Mouse (Mus musculus) forebrain, embryonic 16.5 days (tissue): ENCODE results near the gene Cend1. TPM values are rescaled to one million over a fixed set of nuclear protein-coding genes. Genes with fewer than 3 reads are reported as not detected.

Source experiments
- polyA plus RNA-seq: library from polyadenylated mRNA; unstranded; fragments of >200 nt; fragmentation: Nextera tagmentation; extraction: Ambion mirVana; gene quantifications from 2 replicates; pipeline ENCODE4 v1.2.1, GENCODE M21; 2015

Gene Cend1
- polyA plus RNA-seq, 1 experiment from 2014 or later: 70.3 TPM

Other genes starting within 250 kb of the Cend1 start
- gene Hras, start 235.5 kb downstream of the Cend1 start, polyA plus RNA-seq: 105 and 113 TPM in 2 replicates
- gene Lrrc56, start 235.3 kb downstream of the Cend1 start, polyA plus RNA-seq: 10.0 and 13.9 TPM in 2 replicates
- gene Lmntd2, start 215.4 kb downstream of the Cend1 start, polyA plus RNA-seq: 0.76 and 1.2 TPM in 2 replicates
- 22.9 and 23.6 TPM in 2 replicates for gene Rassf7, start 213.6 kb downstream of the Cend1 start, polyA plus RNA-seq
- gene Phrf1, start 200.7 kb downstream of the Cend1 start, polyA plus RNA-seq: 90.2 and 96.1 TPM in 2 replicates
- gene Irf7, start 163.0 kb downstream of the Cend1 start, polyA plus RNA-seq: 0.76 and 1.9 TPM in 2 replicates
- gene Cdhr5, start 152.7 kb downstream of the Cend1 start, polyA plus RNA-seq: not detected in 2 replicates
- gene Sct, start 150.4 kb downstream of the Cend1 start, polyA plus RNA-seq: 0.55 and 2.0 TPM in 2 replicates
- gene Drd4, start 137.5 kb downstream of the Cend1 start, polyA plus RNA-seq: 0.47 and 0.52 TPM in 2 replicates
- gene Deaf1, start 101.8 kb downstream of the Cend1 start, polyA plus RNA-seq: 144 and 164 TPM in 2 replicates
- gene Tmem80, start 101.8 kb downstream of the Cend1 start, polyA plus RNA-seq: 53.6 and 62.2 TPM in 2 replicates
- gene Eps8l2, start 90.6 kb downstream of the Cend1 start, polyA plus RNA-seq: 0.67 and 0.93 TPM in 2 replicates
- gene Taldo1, start 37.3 kb downstream of the Cend1 start, polyA plus RNA-seq: 342 and 375 TPM in 2 replicates
- 56.4 and 65.9 TPM in 2 replicates for gene Gatd1, start 15.4 kb downstream of the Cend1 start, polyA plus RNA-seq
- gene Slc25a22, start 8.4 kb upstream of the Cend1 start, polyA plus RNA-seq: 88.4 and 111 TPM in 2 replicates
- gene Pidd1, start 14.5 kb upstream of the Cend1 start, polyA plus RNA-seq: 7.9 and 9.9 TPM in 2 replicates
- 684 and 749 TPM in 2 replicates for gene Rplp2, start 17.9 kb upstream of the Cend1 start, polyA plus RNA-seq
- gene Pnpla2, start 25.7 kb upstream of the Cend1 start, polyA plus RNA-seq: 20.5 and 23.2 TPM in 2 replicates
- gene Cracr2b, start 31.6 kb upstream of the Cend1 start, polyA plus RNA-seq: 5.2 and 5.3 TPM in 2 replicates
- gene Cd151, start 37.9 kb upstream of the Cend1 start, polyA plus RNA-seq: 20.8 TPM in 2 replicates
- gene Polr2l, start 45.6 kb upstream of the Cend1 start, polyA plus RNA-seq: 60.7 and 61.9 TPM in 2 replicates
- 29.8 and 31.8 TPM in 2 replicates for gene Tspan4, start 45.7 kb upstream of the Cend1 start, polyA plus RNA-seq
- gene Chid1, start 110.4 kb upstream of the Cend1 start, polyA plus RNA-seq: 31.2 and 35.6 TPM in 2 replicates
- gene Ap2a2, start 132.7 kb upstream of the Cend1 start, polyA plus RNA-seq: 123 TPM in 2 replicates
- gene Muc6, start 225.8 kb upstream of the Cend1 start, polyA plus RNA-seq: 0.15 and 0.20 TPM in 2 replicates